Mouse (Mus musculus) forebrain, postnatal 0 days (tissue): ENCODE measurements at regions not wholly inside any gene's neighbourhood (a gene's known extent, or its start where the extent isn't known, plus 50 kb on each side); places are given as distances from the start of the nearest gene placed in this dataset.

Experiments used
- ATAC-seq: fragments of 200-750 bp; cut with Nextera tagmentation; 2 replicates; pipeline ENCODE4 v1.8.0; 2017; ENCODE audit warnings: mild to moderate bottlenecking, moderate library complexity
- DNase-seq: peaks from one replicate; pipeline ENCODE4 v3.0.0-alpha.2; 2015
- H3K27ac ChIP-seq: fragments of 300-500 bp; sonication (generic); 2 replicates; pipeline ENCODE4 v1.5.1; 2014; ENCODE audit warnings: low read depth, mild to moderate bottlenecking, antibody characterized with exemption, low read length, moderate library complexity, mixed read lengths
- H3K27me3 ChIP-seq: fragments of 300-500 bp; sonication (generic); 2 replicates; pipeline ENCODE4 v1.6.1; 2014; ENCODE audit warnings: mild to moderate bottlenecking, low read length, mixed read lengths; ENCODE audit not compliant: insufficient read depth
- H3K36me3 ChIP-seq: fragments of 300-500 bp; sonication (generic); 2 replicates; pipeline ENCODE4 v1.6.1; 2014; ENCODE audit warnings: mild to moderate bottlenecking, moderate library complexity; ENCODE audit not compliant: insufficient read depth
- H3K4me1 ChIP-seq: fragments of 300-500 bp; sonication (generic); 2 replicates; pipeline ENCODE4 v1.6.1; 2014; ENCODE audit warnings: antibody characterized with exemption; ENCODE audit not compliant: insufficient read depth
- H3K4me2 ChIP-seq: fragments of 300-500 bp; sonication (generic); 2 replicates; pipeline ENCODE4 v1.6.1; 2014; ENCODE audit warnings: low read depth, mild to moderate bottlenecking, moderate library complexity
- H3K4me3 ChIP-seq: fragments of 300-500 bp; sonication (generic); 2 replicates; pipeline ENCODE4 v1.5.1; 2014; ENCODE audit warnings: low read depth, low read length, mixed read lengths
- H3K9ac ChIP-seq: fragments of 300-500 bp; sonication (generic); 2 replicates; pipeline ENCODE4 v1.6.1; 2014; ENCODE audit warnings: mild to moderate bottlenecking
- H3K9me3 ChIP-seq: fragments of 300-500 bp; sonication (generic); 2 replicates; pipeline ENCODE4 v1.6.1; 2016; ENCODE audit warnings: low read length
- CTCF ChIP-seq: sonication (generic); IDR thresholded peaks from 2 replicates; pipeline ENCODE4 v1.5.1; 2016; ENCODE audit warnings: antibody characterized with exemption, control low read depth, low read depth
- WGBS: fragments of 180-500 bp; shearing (Covaris S2); extraction: QIAGEN DNeasy Blood & Tissue Kit; methylation state at CpG from one replicate; pipeline ENCODE4 v1.1.7; 2014; 5-methylcytosine and 5-hydroxymethylcytosine counted together

DNA sequence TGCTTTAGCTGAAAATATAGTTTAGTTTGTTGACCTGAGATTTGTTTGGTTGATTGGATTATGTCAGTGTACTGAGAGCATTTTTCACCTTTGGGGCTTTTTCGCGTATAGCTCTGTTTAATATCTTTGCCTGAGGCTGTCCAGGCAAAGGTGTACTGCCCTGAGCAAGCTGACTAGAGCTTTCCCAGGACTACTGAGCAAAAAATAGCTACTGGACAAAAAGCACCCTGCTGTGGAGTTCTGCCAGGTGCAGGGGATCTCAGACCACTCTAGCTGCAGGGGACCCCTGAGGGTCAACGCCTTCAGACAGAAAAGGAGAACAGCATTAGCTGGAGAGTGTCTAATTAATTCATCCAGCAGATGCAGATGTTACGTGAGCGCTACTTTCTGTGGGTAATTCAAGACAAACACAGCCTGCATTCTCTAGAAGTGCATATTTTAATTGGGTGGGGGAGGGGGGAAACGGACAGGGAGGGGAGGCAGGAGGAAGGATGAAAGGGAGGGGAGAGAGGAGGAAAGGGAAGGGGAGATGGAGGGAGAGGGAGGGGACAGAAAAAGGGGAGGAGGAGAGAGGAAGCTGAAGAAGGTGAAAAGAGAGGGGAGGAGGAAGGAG is 61.7 kb downstream of the Thnsl1 start:
- DNase-seq (no peak), ATAC-seq (no peak)
- no peaks in the 10 kb centered on the region for H3K4me1 ChIP-seq
- H3K27ac ChIP-seq = no peak overlapping the region
- no peak overlapping the region; the same call in 1 of the 2 replicates for H3K4me3 ChIP-seq
- 6% methylated on average over 6 of the region's 6 CpGs for WGBS
- H3K9ac ChIP-seq = no peak overlapping the region
- 0 out of 2 replicates have a peak overlapping the region, but pooled peaks have one; percentile 8 for H3K4me2 ChIP-seq
- H3K27me3 ChIP-seq = no peaks in the 10 kb centered on the region
- H3K36me3 ChIP-seq = no peaks in the 10 kb centered on the region
- no peaks in the 10 kb centered on the region for H3K9me3 ChIP-seq
- TF ChIP-seq CTCF = no peak

GRCm38 (mm10) chr2:21269989-21270846 is 64.7 kb downstream of the Thnsl1 start:
- H3K27me3 ChIP-seq = no peaks in the 10 kb centered on the region
- TF ChIP-seq CTCF = no peak
- ATAC-seq = peak; percentile 79
- H3K4me2 ChIP-seq = no peak overlapping the region
- no peaks in the 10 kb centered on the region for H3K4me1 ChIP-seq
- peak; percentile 73 for DNase-seq
- H3K27ac ChIP-seq = no peak overlapping the region
- no peaks in the 10 kb centered on the region for H3K9me3 ChIP-seq
- no peak overlapping the region for H3K9ac ChIP-seq
- WGBS = 33% methylated on average over 12 of the region's 12 CpGs
- no peak overlapping the region for H3K4me3 ChIP-seq
- H3K36me3 ChIP-seq = no peaks in the 10 kb centered on the region

- DNase-seq (no peak), ATAC-seq (no peak)
- Histone ChIP-seq H3K9me3 (no peaks in the 10 kb centered on the region), H3K9ac (no peak overlapping the region), H3K27me3 (no peaks in the 10 kb centered on the region), H3K4me3 (no peak overlapping the region), H3K27ac (no peak overlapping the region), H3K4me2 (no peak overlapping the region), H3K36me3 (no peaks in the 10 kb centered on the region), H3K4me1 (no peaks in the 10 kb centered on the region)
- WGBS = 52% methylated on average over 4 of the region's 4 CpGs
- no peak for TF ChIP-seq CTCF
Observed at GRCm38 (mm10) chr2:21273416-21273815, 67.9 kb downstream of the Thnsl1 start.

DNA sequence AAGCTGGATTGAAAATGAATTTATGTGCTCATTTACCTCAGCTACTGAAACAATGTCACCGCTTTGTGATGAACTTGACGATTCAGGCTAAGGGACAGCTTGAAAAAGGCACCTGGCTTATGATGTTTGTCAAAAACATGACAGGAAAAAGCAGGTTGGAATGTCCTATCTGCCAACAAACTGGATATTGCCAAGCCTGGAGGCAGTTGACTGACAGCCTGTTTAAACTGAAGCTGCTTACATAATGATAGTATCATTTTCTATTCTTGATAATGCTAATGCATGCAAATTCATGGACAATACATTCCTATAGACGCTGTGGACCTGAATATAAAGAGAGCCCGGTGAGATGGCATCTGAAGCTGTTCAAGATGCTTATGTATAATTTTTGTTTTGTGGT is 69.8 kb downstream of the Thnsl1 start:
- 24% methylated on average over 4 of the region's 4 CpGs for WGBS
- H3K4me3 ChIP-seq = no peak overlapping the region
- H3K4me1 ChIP-seq = no peaks in the 10 kb centered on the region
- DNase-seq = peak; percentile 32
- no peak overlapping the region for H3K4me2 ChIP-seq
- no peaks in the 10 kb centered on the region for H3K27me3 ChIP-seq
- no peak overlapping the region for H3K27ac ChIP-seq
- no peaks in the 10 kb centered on the region for H3K9me3 ChIP-seq
- H3K9ac ChIP-seq = no peak overlapping the region
- ATAC-seq = peak; percentile 41; the same call in 1 of the 2 replicates
- TF ChIP-seq CTCF = no peak
- no peaks in the 10 kb centered on the region for H3K36me3 ChIP-seq

GRCm38 (mm10) chr2:21280794-21281420 is 75.4 kb downstream of the Thnsl1 start:
- Histone ChIP-seq H3K4me2 (no peak overlapping the region), H3K9ac (no peak overlapping the region), H3K36me3 (no peaks in the 10 kb centered on the region), H3K4me3 (no peak overlapping the region), H3K27ac (no peak overlapping the region), H3K9me3 (0 out of 2 replicates have a peak, but pooled peaks cover 3% of the 10 kb centered on the region), H3K4me1 (0 out of 2 replicates have a peak, but pooled peaks cover 6% of the 10 kb centered on the region), H3K27me3 (no peaks in the 10 kb centered on the region)
- peak; percentile 91 for TF ChIP-seq CTCF
- ATAC-seq (peak; percentile 79), DNase-seq (peak; percentile 81)
- 25% methylated on average over 9 of the region's 9 CpGs for WGBS

DNA sequence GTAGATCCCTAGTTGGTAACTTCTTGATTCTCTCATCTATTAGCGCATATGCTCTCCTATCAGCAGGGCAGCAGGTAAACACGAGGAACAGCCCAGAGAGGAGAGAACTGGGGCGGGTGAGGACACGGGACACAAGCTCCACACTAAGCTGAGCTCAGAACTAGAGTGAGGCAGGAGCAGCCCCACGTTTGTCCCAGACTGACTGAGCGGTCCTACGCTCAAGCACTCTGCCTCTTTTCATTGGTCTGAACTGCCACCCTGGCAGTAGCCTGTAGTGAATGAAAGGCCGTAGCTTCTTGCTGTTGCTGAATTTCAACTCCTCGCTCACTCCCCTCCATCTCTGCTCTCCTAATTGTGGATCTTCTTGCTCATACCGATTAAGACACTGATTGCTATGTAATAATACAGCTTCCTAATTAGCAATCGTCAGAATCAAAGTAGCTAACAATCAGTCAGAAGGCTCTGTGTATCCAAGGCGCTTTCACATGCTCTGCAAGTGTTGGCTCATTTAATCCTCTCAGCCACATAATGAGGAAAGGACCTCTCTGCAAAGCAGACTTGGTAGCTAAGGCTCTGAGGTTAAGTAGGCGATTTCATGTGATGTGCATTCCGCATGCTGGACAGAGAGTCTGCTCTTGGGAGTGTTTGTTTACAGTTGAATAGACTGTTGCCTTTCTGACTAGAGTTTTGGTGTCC is 77.1 kb downstream of the Thnsl1 start:
- Histone ChIP-seq H3K9ac (no peak overlapping the region), H3K36me3 (no peaks in the 10 kb centered on the region), H3K27ac (0 out of 2 replicates have a peak overlapping the region, but pooled peaks have one; percentile 46), H3K4me2 (0 out of 2 replicates have a peak overlapping the region, but pooled peaks have one; percentile 2), H3K27me3 (no peaks in the 10 kb centered on the region), H3K9me3 (0 out of 2 replicates have a peak, but pooled peaks cover 3% of the 10 kb centered on the region), H3K4me3 (no peak overlapping the region), H3K4me1 (0 out of 2 replicates have a peak, but pooled peaks cover 6% of the 10 kb centered on the region)
- no peak for TF ChIP-seq CTCF
- peak; percentile 47 for DNase-seq
- ATAC-seq = peak; percentile 75
- WGBS = 22% methylated on average over 14 of the region's 14 CpGs
